Mouse (Mus musculus): ENCODE measurements at regions not wholly inside any gene's neighbourhood (a gene's known extent, or its start where the extent isn't known, plus 50 kb on each side); places are given as distances from the start of the nearest gene placed in this dataset.

- DNase-seq (ENCODE audit: low spot score in 2 of 2) = peak in 1 of 2 experiments; percentile 48
These were observed 206.8 kb downstream of the Etnk1 start for GRCm38 (mm10) chr6:143373686-143374273.

GRCm38 (mm10) chr6:143375951-143376713 lies 209.1 kb downstream of the Etnk1 start:
- DNase-seq (ENCODE audit: low spot score in 2 of 2) = no peak

GRCm38 (mm10) chr6:143377121-143377520 lies 210.1 kb downstream of the Etnk1 start:
- DNase-seq (ENCODE audit: low spot score in 2 of 2) = no peak

GRCm38 (mm10) chr6:143378126-143378525 lies 211.1 kb downstream of the Etnk1 start:
- no peak for DNase-seq (ENCODE audit: low spot score in 2 of 2)

GRCm38 (mm10) chr6:143380490-143380889 lies 213.5 kb downstream of the Etnk1 start:
- no peak for DNase-seq (ENCODE audit: low spot score in 2 of 2)

GRCm38 (mm10) chr6:143386597-143387450 lies 219.8 kb downstream of the Etnk1 start:
- no peak for DNase-seq (ENCODE audit: low spot score in 2 of 2)

GRCm38 (mm10) chr6:143393543-143394207 lies 226.7 kb downstream of the Etnk1 start:
- DNase-seq (ENCODE audit: low spot score in 2 of 2) = no peak

GRCm38 (mm10) chr6:143394377-143394776 lies 227.4 kb downstream of the Etnk1 start:
- no peak for DNase-seq (ENCODE audit: low spot score in 2 of 2)

GRCm38 (mm10) chr6:143401436-143401835 lies 234.4 kb downstream of the Etnk1 start:
- DNase-seq (ENCODE audit: low spot score in 2 of 2) = no peak

- no peak for DNase-seq (ENCODE audit: low spot score in 2 of 2)
These were observed 234.9 kb downstream of the Etnk1 start for GRCm38 (mm10) chr6:143401921-143402320.

- no peak for DNase-seq (ENCODE audit: low spot score in 2 of 2)
These were observed 235.7 kb downstream of the Etnk1 start for GRCm38 (mm10) chr6:143402766-143403165.

- DNase-seq (ENCODE audit: low spot score in 2 of 2) = no peak
These were observed 237.5 kb downstream of the Etnk1 start for GRCm38 (mm10) chr6:143404521-143404920.

- DNase-seq (ENCODE audit: low spot score in 2 of 2) = no peak
These were observed 245.0 kb downstream of the Etnk1 start for GRCm38 (mm10) chr6:143412056-143412455.

- no peak for DNase-seq (ENCODE audit: low spot score in 2 of 2)
These were observed 245.7 kb downstream of the Etnk1 start for GRCm38 (mm10) chr6:143412721-143413120.

GRCm38 (mm10) chr6:143414590-143415382 lies 247.8 kb downstream of the Etnk1 start:
- no peak for DNase-seq (ENCODE audit: low spot score in 2 of 2)

GRCm38 (mm10) chr6:143415383-143415778 lies 248.4 kb downstream of the Etnk1 start:
- no peak for DNase-seq (ENCODE audit: low spot score in 2 of 2)

GRCm38 (mm10) chr6:143419872-143420271 lies 252.9 kb downstream of the Etnk1 start:
- DNase-seq (ENCODE audit: low spot score in 2 of 2) = no peak

GRCm38 (mm10) chr6:143423026-143423425 lies 256.0 kb downstream of the Etnk1 start:
- no peak for DNase-seq (ENCODE audit: low spot score in 2 of 2)

GRCm38 (mm10) chr6:143425182-143425829 lies 258.3 kb downstream of the Etnk1 start:
- DNase-seq (ENCODE audit: low spot score in 2 of 2) = no peak

- no peak for DNase-seq (ENCODE audit: low spot score in 2 of 2)
These were observed 265.0 kb downstream of the Etnk1 start for GRCm38 (mm10) chr6:143431896-143432450.
